Mouse (Mus musculus) bone marrow macrophage, adult 2 months (primary cell): ENCODE results near the gene Cgnl1.

ENCODE experiments used
- CTCF ChIP-seq: IDR thresholded peaks from 2 replicates; pipeline ENCODE4 v1.5.1; 2012; ENCODE audit warnings: low read depth, mild to moderate bottlenecking, low read length, moderate library complexity
- POLR2A ChIP-seq: IDR thresholded peaks from 2 replicates; pipeline ENCODE4 v1.6.1; 2012; ENCODE audit warnings: mild to moderate bottlenecking, low read depth, low read length, borderline replicate concordance

DNA sequence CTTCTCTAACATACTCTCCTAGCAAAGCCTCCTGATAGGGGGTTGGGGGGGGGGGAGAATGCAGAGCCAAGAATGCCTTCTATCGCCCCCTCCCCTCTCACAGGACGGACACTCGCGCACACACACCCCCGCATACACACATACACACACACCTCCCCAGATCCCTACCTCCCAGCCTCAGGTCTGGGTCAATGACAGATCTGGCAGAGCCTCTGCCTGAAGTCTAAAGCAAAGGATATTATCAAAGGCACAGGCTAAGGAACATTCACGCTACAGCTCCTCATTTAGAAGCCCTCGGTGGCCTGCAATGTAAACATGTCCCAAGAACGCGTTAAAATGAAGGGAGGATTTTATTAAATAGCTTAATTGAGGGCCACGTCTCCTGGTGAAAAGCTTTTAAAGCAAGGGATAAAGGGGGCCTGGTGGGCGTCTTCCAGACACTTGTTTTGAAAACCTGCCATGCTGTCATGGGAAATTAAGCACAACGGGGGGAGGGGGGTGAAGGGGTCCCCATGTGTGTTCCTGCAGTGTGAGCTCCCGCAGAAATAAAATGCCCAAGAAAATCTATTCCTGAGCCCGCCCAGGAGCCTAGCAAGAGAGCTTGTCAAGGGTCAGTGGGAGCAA, 10.8 kb downstream of the Cgnl1 start:
- TF ChIP-seq POLR2A: no peak
- TF ChIP-seq CTCF: no peak
